Comparison of ENCODE assay signal across 9 mouse cellular contexts in the genomic region with DNA sequence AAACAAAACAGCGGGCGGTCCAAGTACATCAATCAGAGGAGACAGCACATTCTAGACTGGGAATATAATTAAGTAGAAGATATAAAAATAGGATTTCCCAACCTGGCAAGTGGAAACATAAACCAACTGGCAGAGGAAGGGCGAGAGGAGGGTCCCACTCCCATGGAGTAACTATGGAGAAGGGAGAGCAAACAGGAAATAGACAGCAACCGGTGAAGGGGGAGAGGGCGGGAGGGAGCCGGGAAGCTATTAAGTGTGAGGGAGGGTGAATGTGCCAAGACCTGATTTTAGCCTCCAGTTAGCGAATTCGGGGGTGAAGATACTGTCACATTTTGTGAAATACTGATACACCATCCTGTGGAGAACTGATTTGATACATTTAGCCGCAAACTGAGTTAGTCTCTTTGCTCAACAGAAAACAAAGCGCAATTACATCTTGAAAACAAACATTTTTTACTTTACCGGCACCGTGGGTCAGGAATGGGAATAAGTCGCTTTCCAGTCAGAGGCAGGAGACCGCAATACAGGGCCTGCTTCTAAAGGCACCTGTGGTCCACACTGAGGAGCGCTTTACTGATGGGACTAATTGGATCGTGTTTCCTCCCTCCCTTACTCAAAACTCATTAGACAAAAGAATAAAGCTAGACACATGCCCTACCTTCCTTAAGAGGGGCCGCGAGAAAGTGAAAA.
A peak's percentile ranks its signal among the peaks of the same experiment; 100 is the strongest.
DNase-seq lines count a peak whose midpoint lies in the region; ATAC-seq and TF ChIP-seq lines count a peak whose summit lies in the region.
"Had no signal": no experiment of that assay in that cellular context is flagged by ENCODE, and none has a peak within 500 bp of the region (broad histone marks: within the 10 kb centered on the region; RNA-seq: fewer than 3 reads in every experiment).

No protein-coding gene starts in this region.

- H3K4me1 ChIP-seq in forebrain, embryonic 13.5 days, result peaks cover 38% of the 10 kb centered on the region
- H3K4me1 ChIP-seq in limb, embryonic 14.5 days (ENCODE audit: control insufficient read depth, insufficient read depth, low read length), result peaks cover 10% of the 10 kb centered on the region

- no peaks in the 10 kb centered on the region for H3K36me3 ChIP-seq in forebrain, embryonic 13.5 days (ENCODE audit: poor library complexity, severe bottlenecking)
- H3K36me3 ChIP-seq in limb, embryonic 14.5 days (ENCODE audit: control insufficient read depth, insufficient read depth, low read length), result no peaks in the 10 kb centered on the region

- peak overlapping the region; percentile 55 for H3K4me2 ChIP-seq in forebrain, embryonic 13.5 days
- peak overlapping the region; percentile 1; the same call in 1 of the 2 replicates for H3K4me2 ChIP-seq in limb, embryonic 14.5 days (replicated peaks; ENCODE audit: low read depth, low read length, severe bottlenecking)

- H3K4me3 ChIP-seq in forebrain, embryonic 13.5 days, result peak overlapping the region; percentile 19
- no peak overlapping the region for H3K4me3 ChIP-seq in limb, embryonic 14.5 days (replicated peaks; ENCODE audit: low read length)
- H3K4me3 ChIP-seq: heart, adult 2 months had no signal

- peak overlapping the region; percentile 31 for H3K27ac ChIP-seq in forebrain, embryonic 13.5 days
- H3K27ac ChIP-seq in limb, embryonic 14.5 days (replicated peaks; ENCODE audit: low read depth, low read length), result no peak overlapping the region
- H3K27ac ChIP-seq: heart, adult 2 months; macrophage had no signal

- no peaks in the 10 kb centered on the region for H3K9me3 ChIP-seq in forebrain, embryonic 13.5 days (replicated peaks)
- H3K9me3 ChIP-seq in limb, embryonic 14.5 days (ENCODE audit: control insufficient read depth, low read length), result no peaks in the 10 kb centered on the region

- H3K9ac ChIP-seq in forebrain, embryonic 13.5 days, result peak overlapping the region; percentile 34; the same call in 1 of the 2 replicates
- H3K9ac ChIP-seq in limb, embryonic 14.5 days (ENCODE audit: low read depth, low read length, severe bottlenecking), result no peak overlapping the region

- no peak for TF ChIP-seq POLR2A in limb, embryonic 14.5 days (IDR thresholded peaks at IDR 0.05; ENCODE audit: borderline replicate concordance, extremely low read depth, insufficient read depth, insufficient read length)

- H3K27me3 ChIP-seq in forebrain, embryonic 13.5 days, result peaks cover 22% of the 10 kb centered on the region
- H3K27me3 ChIP-seq in limb, embryonic 14.5 days (ENCODE audit: control insufficient read depth, insufficient read depth, low read length), result no peaks in the 10 kb centered on the region

- DNase-seq in layer of hippocampus, postnatal 14 days (ENCODE audit: low spot score in 2 of 2), result peak; percentile 20 to 26
- no peak for DNase-seq in layer of hippocampus, adult 18-20 months (ENCODE audit: low spot score in 2 of 2)
- no peak for DNase-seq in limb, embryonic 14.5 days (ENCODE audit: low spot score)
- DNase-seq in retina, postnatal 1 day, result peak; percentile 68
- no peak for DNase-seq in urinary bladder, postnatal 25 days (ENCODE audit: low spot score)
- DNase-seq: heart, adult 2 months had no signal

- WGBS in forebrain, embryonic 13.5 days, result 21% methylated on average over 18 of the region's 18 CpGs
- 31% methylated on average over 18 of the region's 18 CpGs for WGBS in limb, embryonic 14.5 days

- ATAC-seq in forebrain, embryonic 13.5 days, result peak; percentile 54; the same call in 1 of the 2 replicates
- ATAC-seq in limb, embryonic 14.5 days (ENCODE audit: low FRiP score, low read depth), result no peak
- no peak for ATAC-seq in CD4-positive, CD25-positive, alpha-beta regulatory T cell, adult 4 months

Comparison
In these comparisons a context has a peak if more than half of its experiments do, and no peak if none do; other contexts are left out.
1. DNase-seq: peak in layer of hippocampus, postnatal 14 days (2 of 2) and retina, postnatal 1 day (single experiment); none in layer of hippocampus, adult 18-20 months (0 of 2), limb, embryonic 14.5 days (single experiment) and urinary bladder, postnatal 25 days (single experiment).